Mouse (Mus musculus) kidney, adult 2 months (tissue): ENCODE measurements around the gene Hnrnpdl.

Experiments used
- CTCF ChIP-seq: fragments of 200-500 bp; conservative IDR thresholded peaks from 2 replicates; pipeline ENCODE4 v1.5.1; 2011; ENCODE audit warnings: low read depth, mild to moderate bottlenecking, control low read depth, low read length, moderate library complexity, mixed read lengths; ENCODE audit not compliant: insufficient read depth, insufficient read length
- POLR2A ChIP-seq: fragments of 200-500 bp; IDR thresholded peaks from one replicate; pipeline ENCODE4 v1.6.1; 2011; ENCODE audit warnings: low read depth, low read length, control low read depth

- no peak for TF ChIP-seq CTCF
- no peak for TF ChIP-seq POLR2A
Observed at GRCm38 (mm10) chr5:100057461-100058209, 18.2 kb upstream of the Hnrnpdl start.
